Mouse (Mus musculus) small intestine, adult 2 months (tissue): Measurements from ENCODE around the gene Zfyve1. TPM values are rescaled to one million over a fixed set of nuclear protein-coding genes. Genes with fewer than 3 reads are reported as not detected.

ENCODE experiments used
- H3K27ac ChIP-seq: fragments of 200-500 bp; 2 replicates; pipeline ENCODE4 v1.5.1; 2012; ENCODE audit warnings: low read depth, low read length, control low read depth, inconsistent platforms; ENCODE audit not compliant: insufficient read depth
- H3K27me3 ChIP-seq: fragments of 200-500 bp; 2 replicates; pipeline ENCODE4 v1.6.1; 2012; ENCODE audit warnings: mild to moderate bottlenecking, moderate library complexity, low read length, inconsistent platforms; ENCODE audit not compliant: control insufficient read depth, insufficient read depth
- H3K36me3 ChIP-seq: fragments of 200-500 bp; 2 replicates; pipeline ENCODE4 v1.6.1; 2012; ENCODE audit warnings: mild to moderate bottlenecking, low read length, control low read depth, inconsistent platforms; ENCODE audit not compliant: control insufficient read depth, insufficient read depth
- H3K4me1 ChIP-seq: fragments of 200-500 bp; 2 replicates; pipeline ENCODE4 v1.6.1; 2012; ENCODE audit warnings: low read length, inconsistent platforms, mixed read lengths; ENCODE audit not compliant: control insufficient read depth, insufficient read depth, insufficient read length
- H3K4me3 ChIP-seq: fragments of 200-500 bp; 2 replicates; pipeline ENCODE4 v1.5.1; 2012; ENCODE audit warnings: low read depth, mild to moderate bottlenecking, control low read depth, inconsistent platforms, low read length, moderate library complexity
- CTCF ChIP-seq: fragments of 200-500 bp; IDR thresholded peaks from 2 replicates; pipeline ENCODE4 v1.5.1; 2012; ENCODE audit warnings: low read depth, mild to moderate bottlenecking, control low read depth, inconsistent platforms, low read length, moderate library complexity, mixed read lengths; ENCODE audit not compliant: insufficient replicate concordance, insufficient read length; ENCODE audit errors: extremely low read depth
- POLR2A ChIP-seq: fragments of 200-500 bp; IDR thresholded peaks from 2 replicates; pipeline ENCODE4 v1.6.1; 2012; ENCODE audit warnings: low read depth, mild to moderate bottlenecking, control low read depth, inconsistent platforms, low read length, moderate library complexity
- WGBS: fragments of 180-500 bp; shearing (Covaris S2); methylation state at CpG from one replicate; pipeline ENCODE4 v1.1.7; 2018; 5-methylcytosine and 5-hydroxymethylcytosine counted together
- polyA plus RNA-seq: library from polyadenylated mRNA; depleted of rRNA; stranded (reverse); fragments of >200 nt; gene quantifications from 2 replicates; pipeline ENCODE4 v1.2.3, GENCODE M21; 2012

Zfyve1 gene
- polyA plus RNA-seq, 1 experiment, result 54.4 TPM

DNA sequence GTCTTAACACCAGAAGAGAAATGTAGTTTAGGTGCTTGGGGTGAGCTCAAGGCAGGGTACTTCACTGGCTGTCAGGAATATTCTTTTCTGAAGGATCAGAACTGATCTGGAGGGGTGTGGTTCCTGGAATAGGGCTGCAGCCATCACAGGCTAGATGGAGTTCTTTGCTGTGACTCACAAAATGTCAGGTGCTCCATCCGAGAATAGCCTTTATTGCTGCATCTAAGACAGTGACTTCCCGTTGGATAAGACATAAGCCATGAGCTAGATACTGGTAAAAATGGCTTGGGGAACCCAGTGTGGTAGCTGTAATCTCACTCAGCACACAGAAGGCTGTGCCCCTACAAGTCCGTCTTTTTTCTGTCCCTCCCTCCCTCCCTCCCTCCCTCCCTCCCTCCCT is 62.8 kb downstream of the Zfyve1 start:
- Histone ChIP-seq H3K27me3 (no peaks in the 10 kb centered on the region), H3K27ac (no peak overlapping the region), H3K36me3 (peaks cover 10% of the 10 kb centered on the region), H3K4me1 (no peaks in the 10 kb centered on the region; the same call in 1 of the 2 replicates), H3K4me3 (no peak overlapping the region)
- TF ChIP-seq CTCF (no peak), POLR2A (no peak)
- 80% methylated on average over 3 of the region's 3 CpGs for WGBS

DNA sequence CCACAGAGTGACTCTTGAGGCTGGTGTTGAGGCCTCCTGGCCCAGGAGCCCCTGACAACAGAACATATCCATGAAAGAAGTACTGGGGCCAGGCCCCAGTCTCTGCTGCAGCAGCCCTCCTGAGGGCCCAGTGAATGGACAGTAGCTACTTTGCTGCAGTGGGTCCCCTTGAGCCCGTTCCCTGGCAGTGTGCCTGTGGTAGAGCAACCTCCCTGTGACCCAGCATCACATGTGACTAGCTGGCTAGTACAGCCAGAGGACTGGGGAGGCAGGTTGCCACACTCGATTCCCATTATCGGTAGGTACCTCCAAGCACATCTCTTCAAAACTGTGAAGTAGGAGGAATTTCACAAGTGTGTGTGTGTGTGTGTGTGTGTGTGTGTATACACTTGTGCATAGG is 64.1 kb downstream of the Zfyve1 start:
- WGBS, result 91% methylated on average over 3 of the region's 3 CpGs

DNA sequence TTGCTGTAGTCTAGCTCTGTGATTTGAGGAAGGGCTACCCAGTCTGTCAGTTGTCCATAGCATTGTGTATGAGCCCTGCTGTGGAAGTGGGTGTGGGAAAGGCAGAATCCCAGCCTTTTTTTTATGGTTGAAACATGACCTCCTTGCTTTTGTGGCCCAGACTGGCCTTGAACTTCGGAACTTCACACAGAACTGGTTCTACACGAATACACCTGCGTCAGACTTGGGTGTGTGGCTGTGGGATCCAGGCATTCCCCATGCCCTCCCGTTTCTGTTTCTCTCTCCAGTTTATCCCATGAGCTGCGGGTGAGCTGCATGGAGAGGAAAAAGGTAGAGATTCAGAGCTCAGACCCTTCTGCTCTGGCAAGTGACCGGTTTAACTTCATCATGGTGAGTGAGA is 65.0 kb downstream of the Zfyve1 start:
- no peak overlapping the region for H3K4me3 ChIP-seq
- TF ChIP-seq POLR2A, result no peak
- no peak for TF ChIP-seq CTCF
- H3K4me1 ChIP-seq, result no peaks in the 10 kb centered on the region; the same call in 1 of the 2 replicates
- H3K27me3 ChIP-seq, result no peaks in the 10 kb centered on the region
- H3K27ac ChIP-seq, result no peak overlapping the region
- peaks cover 5% of the 10 kb centered on the region for H3K36me3 ChIP-seq
- 52% methylated on average over 6 of the region's 6 CpGs for WGBS

More for the DNA sequence above, 64.1 kb downstream of the Zfyve1 start:
- Histone ChIP-seq H3K4me3 (no peak overlapping the region), H3K36me3 (peaks cover 9% of the 10 kb centered on the region), H3K27me3 (no peaks in the 10 kb centered on the region), H3K4me1 (no peaks in the 10 kb centered on the region; the same call in 1 of the 2 replicates), H3K27ac (no peak overlapping the region)
- TF ChIP-seq POLR2A, result no peak
- TF ChIP-seq CTCF, result no peak

DNA sequence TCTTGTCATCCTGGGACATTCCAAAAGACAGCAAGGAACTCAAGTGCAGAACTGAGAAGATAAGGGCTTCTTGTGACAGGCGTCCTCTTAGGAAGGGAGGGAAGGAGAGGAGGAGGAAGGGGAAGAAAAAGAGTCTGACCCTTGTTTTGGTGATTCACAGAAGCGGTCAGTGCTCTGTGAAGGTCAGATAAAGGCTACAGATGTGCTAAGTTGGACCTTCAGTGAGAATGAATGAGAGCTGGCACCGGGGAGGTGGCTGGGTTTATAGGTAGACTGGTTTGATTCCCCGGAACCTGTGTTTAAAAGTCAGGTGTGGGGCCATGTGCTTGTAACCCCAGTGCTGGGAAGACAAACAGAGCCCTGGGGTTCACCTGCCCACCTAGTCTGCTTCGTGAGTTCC is 68.4 kb downstream of the Zfyve1 start:
- Histone ChIP-seq H3K27ac (no peak overlapping the region), H3K4me3 (no peak overlapping the region), H3K36me3 (peaks cover 1% of the 10 kb centered on the region; the same call in 1 of the 2 replicates), H3K27me3 (no peaks in the 10 kb centered on the region), H3K4me1 (no peaks in the 10 kb centered on the region; the same call in 1 of the 2 replicates)
- TF ChIP-seq CTCF, result no peak
- TF ChIP-seq POLR2A, result no peak
- WGBS, result 92% methylated on average over 5 of the region's 5 CpGs

DNA sequence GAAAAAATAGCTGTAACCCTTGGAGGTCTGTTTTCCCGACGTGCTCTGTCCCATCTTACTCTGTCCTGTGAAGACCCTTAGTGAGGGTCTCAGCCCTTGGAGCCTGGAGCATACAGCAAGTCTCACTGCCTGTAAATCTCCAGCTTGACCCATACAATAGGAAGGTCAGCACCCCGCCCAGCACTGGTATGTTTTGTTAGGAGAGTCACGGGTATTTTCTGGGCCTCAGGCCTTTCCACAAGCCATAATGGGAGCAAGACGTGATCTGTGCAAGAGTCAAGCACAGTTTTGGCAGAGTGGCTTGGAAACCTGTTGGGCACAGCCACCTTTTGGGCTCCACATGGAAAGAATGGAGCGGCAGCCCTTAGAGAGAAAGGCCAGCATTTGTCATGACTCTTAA is 69.2 kb downstream of the Zfyve1 start:
- no peak overlapping the region for H3K27ac ChIP-seq
- H3K4me1 ChIP-seq, result no peaks in the 10 kb centered on the region; the same call in 1 of the 2 replicates
- no peak overlapping the region for H3K4me3 ChIP-seq
- WGBS, result 85% methylated on average over 6 of the region's 6 CpGs
- TF ChIP-seq POLR2A, result no peak
- TF ChIP-seq CTCF, result no peak
- 0 out of 2 replicates have a peak, but pooled peaks cover 1% of the 10 kb centered on the region for H3K36me3 ChIP-seq
- no peaks in the 10 kb centered on the region for H3K27me3 ChIP-seq

DNA sequence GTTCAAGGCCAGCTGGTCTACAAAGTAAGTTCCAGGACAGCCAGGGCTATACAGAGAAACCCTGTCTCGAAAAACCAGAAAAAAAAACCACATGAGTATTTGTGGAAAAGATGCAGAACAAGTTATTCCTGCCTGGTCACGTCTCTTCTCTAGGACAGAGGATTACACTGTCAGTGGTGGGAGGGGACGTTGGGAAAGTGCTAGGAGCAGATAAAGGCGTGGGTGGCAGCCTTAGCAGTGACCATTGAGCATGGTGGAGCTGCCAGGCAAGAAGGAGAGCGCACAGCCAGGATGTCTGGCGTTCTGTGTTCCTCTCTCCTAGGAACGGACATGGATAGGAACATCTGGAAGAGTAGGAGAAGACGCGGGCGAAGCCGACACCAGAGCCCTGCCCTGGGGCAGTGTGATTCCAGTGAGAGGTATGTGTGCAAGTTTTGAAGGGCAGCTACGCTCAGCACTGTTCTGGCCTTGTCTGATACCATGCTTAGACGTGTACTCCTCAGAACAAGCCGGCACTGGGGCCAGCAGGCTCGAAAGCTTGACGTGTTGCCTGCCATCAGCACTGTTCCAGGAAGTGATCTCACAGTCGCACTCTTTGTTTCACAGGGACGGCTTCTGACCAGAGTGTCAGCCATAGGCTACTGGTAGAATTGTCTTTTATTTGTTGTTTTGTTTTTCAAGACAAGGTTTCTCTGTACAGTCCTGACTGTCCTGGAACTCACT is 71.0 kb downstream of the Zfyve1 start:
- Histone ChIP-seq H3K4me3 (no peak overlapping the region), H3K27ac (no peak overlapping the region)

DNA sequence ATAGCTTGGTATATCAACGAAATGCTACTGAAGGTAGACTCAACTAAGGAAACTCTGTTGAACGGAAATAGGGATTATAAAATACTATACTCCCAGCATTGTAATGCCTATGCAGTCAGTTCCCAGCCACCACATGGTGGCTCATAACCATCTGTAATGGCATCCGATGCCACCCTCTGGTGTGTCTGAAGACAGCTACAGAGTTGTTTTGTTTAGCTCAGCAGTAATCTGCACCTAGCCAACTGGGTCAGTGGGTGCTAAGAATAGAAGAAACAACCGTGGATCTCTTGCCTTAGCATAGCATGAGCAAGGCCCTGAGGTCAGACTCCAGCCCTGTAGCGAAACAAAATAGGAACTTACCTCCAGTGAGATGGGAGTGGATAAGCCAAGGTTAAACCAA is 72.7 kb downstream of the Zfyve1 start:
- H3K4me1 ChIP-seq, result peaks cover 2% of the 10 kb centered on the region; the same call in 1 of the 2 replicates
- 78% methylated on average over 5 of the region's 5 CpGs for WGBS
- TF ChIP-seq CTCF, result no peak
- no peak for TF ChIP-seq POLR2A
- no peak overlapping the region for H3K27ac ChIP-seq
- H3K36me3 ChIP-seq, result no peaks in the 10 kb centered on the region
- H3K4me3 ChIP-seq, result no peak overlapping the region
- no peaks in the 10 kb centered on the region for H3K27me3 ChIP-seq

More for the DNA sequence above, 71.0 kb downstream of the Zfyve1 start:
- no peaks in the 10 kb centered on the region for H3K36me3 ChIP-seq
- WGBS, result 70% methylated on average over 18 of the region's 18 CpGs
- no peaks in the 10 kb centered on the region for H3K27me3 ChIP-seq
- no peak for TF ChIP-seq CTCF
- no peak for TF ChIP-seq POLR2A
- H3K4me1 ChIP-seq, result no peaks in the 10 kb centered on the region

DNA sequence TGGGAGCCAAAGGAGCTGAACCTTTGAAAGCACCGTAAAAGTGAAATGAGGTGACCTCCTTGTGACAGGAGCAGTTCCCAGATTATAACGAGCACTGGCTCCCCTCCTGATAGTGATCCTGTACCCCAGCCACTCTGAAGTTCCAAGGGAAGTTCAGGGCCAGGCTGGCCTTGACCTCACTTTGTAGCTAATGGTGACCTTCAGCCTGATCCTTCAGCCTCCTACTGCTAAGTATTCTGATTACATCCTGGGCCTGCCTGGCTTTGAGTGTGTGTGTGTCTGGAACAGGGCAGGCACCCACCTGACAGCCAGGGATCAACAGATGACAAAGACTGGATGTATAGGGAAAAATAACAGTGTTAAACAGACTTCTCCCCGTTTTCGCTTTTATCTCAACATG is 73.1 kb downstream of the Zfyve1 start:
- 81% methylated on average over 4 of the region's 4 CpGs for WGBS
- H3K4me3 ChIP-seq, result no peak overlapping the region
- H3K27me3 ChIP-seq, result no peaks in the 10 kb centered on the region
- peaks cover 2% of the 10 kb centered on the region; the same call in 1 of the 2 replicates for H3K4me1 ChIP-seq
- no peaks in the 10 kb centered on the region for H3K36me3 ChIP-seq
- no peak overlapping the region for H3K27ac ChIP-seq
- TF ChIP-seq POLR2A (no peak), CTCF (no peak)
